Mouse (Mus musculus): ENCODE measurements around the gene Ubap2l.
A peak's percentile ranks its signal among the peaks of the same experiment; 100 is the strongest.

Ubap2l gene

DNA sequence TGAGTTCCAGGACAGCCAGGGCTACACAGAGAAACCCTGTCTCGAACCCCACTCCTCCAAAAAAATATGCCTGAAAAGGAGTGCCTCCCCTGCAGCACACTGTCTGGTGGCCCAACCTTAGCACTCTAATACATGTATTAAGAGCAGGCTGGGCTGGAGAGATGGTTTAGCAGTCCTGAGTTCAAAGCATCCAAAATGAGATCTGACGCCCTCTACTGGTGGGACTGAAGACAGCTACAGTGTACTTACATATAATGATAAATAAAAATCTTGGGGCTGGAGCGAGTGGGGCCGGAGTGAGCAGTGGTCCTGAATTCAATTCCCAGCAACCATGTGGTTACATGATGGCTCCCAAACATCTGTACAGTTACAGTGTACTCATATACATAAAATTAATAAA lies 85.5 kb downstream of the Ubap2l start:
- DNase-seq (ENCODE audit: low read depth, low spot score) = no peak

DNA sequence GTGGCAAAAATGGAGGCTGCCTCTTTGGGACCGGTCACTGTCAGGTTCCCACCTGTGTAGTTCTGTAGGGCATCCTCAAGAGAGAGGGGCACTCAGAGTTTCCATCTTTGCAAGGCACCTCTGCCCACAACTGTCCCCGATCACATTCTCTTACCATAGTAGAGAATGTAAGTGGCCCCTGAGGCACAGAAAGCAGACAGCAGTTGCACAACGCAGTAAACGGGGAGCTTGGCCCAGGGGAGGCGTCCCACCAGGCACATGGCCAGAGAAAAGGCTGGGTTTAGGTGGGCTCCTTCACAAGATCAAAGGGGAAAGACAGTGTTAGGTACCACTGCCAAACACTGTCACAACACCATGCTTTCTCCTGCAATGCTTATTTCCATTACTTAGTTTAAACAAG lies 86.5 kb downstream of the Ubap2l start:
- no peak for DNase-seq (ENCODE audit: low read depth, low spot score)

DNA sequence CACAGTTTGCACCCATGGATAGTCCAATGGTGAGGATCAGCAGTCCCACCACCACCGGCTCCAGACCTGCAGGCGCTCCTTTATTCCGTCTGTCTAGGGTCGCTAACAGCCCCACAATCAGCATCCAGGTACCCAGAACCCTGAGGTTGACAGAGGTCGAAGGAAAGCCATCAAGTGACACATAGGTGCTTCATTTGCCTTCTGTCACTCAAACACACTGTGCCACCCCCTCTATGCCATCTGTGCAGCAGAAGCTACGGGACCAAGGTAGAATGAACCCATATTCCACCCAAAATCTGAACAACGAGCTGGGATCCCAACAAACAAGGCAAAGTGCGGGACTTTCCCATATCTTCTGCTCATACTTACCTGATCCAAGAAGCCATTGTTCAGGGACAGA lies 86.9 kb downstream of the Ubap2l start:
- DNase-seq (ENCODE audit: low read depth, low spot score) = no peak

DNA sequence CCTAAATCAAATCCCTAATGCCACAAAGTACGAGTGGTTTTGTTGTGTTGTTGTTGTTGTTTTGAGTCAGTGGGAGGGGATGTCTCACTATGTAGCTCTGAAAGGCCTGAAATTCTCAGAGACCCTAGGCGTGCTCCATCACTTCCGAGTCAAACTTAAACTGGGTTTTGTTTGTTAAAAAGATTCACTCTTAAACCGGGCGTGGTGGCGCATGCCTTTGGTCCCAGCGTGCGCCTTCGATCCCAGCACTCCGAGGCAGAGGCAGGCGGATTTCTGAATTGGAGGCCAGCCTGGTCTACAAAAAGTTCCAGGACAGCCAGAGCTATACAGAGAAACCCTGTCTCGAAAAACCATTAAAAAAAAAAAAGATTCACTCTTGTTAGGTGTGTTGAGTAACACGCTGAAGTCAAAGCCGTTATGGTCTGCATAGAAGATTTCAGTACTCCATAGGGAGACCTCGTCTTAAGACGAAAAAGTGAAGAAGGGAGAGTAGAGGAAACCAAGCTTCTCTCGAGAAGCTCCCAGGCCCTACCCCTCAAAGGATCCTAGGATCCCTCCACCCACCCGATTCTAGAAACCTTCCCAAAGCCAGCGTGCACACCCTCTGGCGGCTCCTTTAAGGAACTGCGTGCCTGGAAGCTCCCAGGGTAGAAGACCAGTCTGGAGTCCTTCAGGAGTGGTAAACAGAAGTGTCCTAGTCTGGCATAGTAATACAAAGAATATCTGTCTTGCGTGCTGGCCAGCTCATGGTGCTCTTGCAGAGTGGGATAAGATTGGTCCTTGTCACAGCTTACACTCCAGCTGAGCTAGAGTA lies 88.3 kb downstream of the Ubap2l start:
- peak; percentile 52 for DNase-seq (ENCODE audit: low read depth, low spot score)

DNA sequence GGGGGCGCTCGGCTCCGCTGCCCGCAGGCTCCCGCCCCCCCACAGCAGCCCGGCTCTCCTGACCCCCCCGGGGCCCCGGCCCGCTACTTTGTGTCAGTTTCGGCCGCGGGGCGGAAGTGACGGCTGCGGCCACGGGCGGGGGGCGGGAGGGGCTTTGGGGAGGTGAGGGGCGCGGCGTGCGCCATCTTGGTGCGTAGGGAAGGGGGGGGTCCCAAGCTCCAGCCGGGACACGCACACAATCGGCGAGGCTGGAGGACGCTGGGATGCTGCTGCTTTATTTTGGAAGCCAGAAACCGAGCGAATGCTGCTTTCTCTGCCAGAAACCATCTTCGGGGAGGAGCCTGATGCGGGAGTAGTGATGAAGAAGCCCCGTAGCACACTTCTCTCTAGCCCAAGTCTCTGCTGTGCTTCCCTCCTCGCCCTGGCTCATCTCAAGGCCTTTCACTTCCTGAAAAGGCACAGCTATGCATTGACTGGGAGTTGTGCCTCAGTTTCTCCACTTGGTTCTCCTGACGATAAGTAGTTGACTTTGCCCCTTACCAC lies 89.1 kb downstream of the Ubap2l start, which contains the start of gene Atp8b2:
TSS of gene Atp8b2 (minus strand) at position 288 of the 543 bp plus-strand sequence.
- DNase-seq (ENCODE audit: low read depth, low spot score) = peak; percentile 38

DNA sequence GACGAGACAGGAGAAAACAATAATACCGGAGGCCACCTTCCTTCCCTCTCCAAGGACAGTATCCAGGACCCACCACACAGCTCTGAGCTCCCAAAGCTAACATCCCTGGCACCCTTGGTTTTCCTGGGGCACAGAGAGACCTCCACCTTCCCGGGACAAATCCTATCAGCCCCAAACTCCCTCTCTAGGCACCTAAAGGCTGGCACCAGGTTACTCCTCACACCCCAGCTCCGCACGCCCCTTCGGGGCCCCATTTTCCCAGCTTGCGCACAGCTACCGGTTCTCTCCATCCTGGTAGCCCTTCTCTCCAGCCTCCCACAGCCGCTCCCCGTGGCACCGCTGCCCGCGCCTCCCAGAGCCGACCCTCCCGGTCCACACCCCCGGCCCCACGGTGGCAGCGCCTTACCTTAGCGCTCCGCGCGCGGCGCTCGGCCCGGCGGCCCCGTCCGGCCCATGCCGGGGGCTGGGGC lies 89.6 kb downstream of the Ubap2l start:
- DNase-seq (ENCODE audit: low read depth, low spot score) = no peak

DNA sequence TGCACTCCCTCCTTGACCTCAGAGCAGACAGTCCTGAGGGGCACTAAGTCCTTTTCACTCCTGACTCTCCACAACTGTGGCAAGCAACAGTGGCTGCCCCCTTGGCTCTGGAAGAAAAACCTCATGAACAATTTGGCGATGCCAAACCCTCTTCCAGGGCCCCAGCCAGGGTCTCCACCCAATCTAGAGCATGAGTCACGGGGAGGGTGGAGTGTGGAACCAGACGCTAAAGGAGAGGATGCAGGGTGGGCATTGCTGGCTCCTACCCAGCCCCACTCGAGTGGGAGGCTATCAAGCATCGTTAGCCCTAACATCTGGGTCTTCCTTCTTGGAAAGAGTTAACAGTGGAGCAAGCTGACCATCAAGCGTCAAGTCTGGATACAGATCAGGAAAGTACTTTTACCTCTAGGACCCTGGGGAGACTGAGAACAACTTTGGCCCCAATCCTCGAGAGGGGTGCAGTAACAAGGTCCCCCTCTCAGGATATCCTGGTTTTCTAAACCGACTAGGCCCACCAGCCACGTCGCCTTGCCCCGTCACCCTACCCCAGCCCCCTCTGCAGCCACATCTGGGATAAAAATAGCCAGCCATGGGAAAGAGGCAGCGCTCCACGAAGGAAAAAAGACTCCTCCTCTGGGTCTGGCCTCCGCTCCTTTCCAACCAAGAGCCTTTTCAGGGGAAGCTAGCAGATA lies 90.2 kb downstream of the Ubap2l start:
- no peak for DNase-seq (ENCODE audit: low read depth, low spot score)

DNA sequence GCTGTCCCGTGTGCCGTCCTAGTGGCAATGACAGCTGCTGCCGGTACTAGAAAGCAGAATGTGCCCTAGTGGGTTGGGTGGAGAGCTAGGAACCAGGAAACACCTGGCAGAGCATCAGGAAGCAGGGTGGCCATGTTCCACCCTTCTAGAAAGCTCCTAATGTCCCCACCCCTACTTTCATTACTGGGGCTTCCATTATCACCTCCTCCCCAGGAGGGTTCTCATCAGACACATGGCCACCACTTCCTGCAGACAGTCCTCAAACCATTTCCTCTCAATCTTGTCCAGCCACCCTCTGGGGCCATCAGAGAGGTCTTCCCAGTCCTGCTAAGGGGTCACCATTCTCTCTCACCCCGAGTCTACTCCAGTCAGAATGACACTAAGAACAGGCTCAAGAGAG lies 91.0 kb downstream of the Ubap2l start:
- no peak for DNase-seq (ENCODE audit: low read depth, low spot score)

DNA sequence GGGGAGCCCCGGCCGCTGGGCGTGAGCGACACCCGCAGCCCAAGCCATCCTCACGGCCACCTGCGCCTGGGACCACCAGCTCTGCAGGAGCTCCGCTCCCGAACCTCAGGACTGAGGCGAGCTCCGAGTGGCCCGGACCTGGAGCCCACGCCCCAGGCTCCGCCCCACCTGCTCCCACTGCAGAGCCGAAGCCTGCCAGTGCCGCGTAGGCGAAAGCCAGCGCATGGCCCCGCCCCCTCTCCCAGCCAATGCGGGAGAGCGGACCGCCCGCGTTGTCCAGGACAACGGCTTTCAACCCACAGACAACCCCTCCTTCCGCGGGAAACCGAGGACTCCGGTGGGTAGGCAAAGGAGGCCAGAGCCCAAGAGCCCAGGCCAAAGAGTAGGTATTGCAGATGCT lies 92.0 kb downstream of the Ubap2l start:
- DNase-seq (ENCODE audit: low read depth, low spot score) = peak; percentile 78

DNA sequence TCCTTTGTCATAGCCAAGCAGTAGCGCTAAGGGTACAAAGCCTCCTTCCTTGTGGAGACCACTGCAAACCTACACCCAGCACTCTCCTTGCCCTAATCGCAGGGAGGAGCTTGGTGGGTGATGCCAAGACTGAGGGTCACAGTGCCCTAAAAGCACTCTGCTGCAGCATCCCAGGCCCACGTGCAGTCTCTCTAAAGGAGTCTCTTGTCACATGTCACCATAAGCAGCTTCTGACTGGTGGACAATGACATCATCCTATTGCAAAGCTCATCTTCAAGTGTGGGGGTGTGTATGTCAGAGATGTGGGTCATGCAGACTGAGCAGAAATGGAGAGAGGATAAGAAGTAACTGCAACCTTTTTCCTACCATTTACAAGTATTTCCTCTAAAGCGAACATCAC lies 93.0 kb downstream of the Ubap2l start:
- peak; percentile 42 for DNase-seq (ENCODE audit: low read depth, low spot score)

DNA sequence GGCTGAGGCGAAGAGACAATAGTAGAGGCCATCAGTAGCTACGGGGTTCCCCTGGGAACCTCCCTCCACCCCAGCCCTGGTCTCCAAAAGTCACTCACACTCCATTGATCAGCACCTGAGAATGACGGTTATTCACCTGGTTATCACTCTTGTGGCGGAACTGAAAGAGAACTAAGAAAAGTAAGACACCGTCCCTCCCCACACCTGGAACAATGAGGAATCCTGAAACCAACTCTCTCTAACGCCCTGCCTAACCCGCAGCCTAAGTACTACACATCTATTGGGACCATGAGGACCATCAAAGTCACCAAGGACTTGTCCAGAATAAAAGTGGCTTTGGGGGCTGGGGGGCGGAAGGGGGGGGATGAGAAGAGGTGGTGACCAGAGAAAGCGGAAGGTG lies 94.5 kb downstream of the Ubap2l start:
- no peak for DNase-seq (ENCODE audit: low read depth, low spot score)

DNA sequence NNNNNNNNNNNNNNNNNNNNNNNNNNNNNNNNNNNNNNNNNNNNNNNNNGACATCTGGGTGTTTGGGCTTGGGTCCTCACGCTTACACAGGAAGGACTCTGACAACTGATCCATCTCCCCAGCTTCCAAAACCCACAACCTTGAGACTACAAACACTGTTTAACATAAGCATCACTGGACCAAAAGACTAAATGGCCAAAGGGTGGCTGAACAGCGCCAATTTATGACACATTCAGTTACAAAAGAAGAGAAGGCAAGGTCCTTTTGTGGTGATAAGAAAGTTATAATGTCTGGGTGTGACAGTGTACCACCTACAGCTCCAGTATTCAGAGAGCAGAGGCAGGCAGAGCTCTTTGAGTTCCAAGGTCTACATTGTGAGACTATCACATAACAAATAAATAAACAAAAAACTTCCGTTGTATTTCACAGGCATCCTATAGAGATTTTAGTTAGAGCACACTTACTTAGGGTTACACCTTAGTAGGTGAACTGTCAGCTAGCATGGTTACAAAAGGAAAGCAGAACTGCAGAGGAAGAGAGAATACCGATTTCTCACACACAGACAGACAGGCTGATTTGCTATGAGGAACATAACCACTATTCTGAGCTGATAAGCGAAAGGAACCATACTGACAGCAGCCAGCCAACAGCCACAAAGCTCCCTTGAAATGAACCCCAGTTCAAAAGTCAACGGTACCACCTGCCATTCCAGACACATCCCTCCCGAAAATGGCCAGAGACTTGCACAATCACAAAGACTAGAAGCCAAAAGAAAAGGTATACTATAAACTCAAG lies 96.1 kb downstream of the Ubap2l start:
- no peak for DNase-seq (ENCODE audit: low read depth, low spot score)

DNA sequence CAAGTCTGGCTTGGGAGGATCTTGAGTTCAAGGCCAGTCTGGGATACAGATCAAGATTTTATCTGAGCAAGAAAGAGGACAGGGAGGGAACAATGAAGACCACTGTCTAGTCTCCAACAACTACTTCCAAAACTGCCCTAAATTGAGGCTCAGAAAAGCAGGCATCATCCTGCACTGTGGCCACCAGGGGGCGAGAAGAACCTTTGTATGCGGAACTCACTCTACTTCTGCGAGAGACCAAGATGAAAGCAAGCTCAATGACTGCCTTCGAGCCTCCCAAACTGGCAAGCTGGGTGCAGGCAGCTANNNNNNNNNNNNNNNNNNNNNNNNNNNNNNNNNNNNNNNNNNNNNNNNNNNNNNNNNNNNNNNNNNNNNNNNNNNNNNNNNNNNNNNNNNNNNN lies 99.0 kb downstream of the Ubap2l start:
- peak; percentile 60 for DNase-seq (ENCODE audit: low read depth, low spot score)
